Mouse (Mus musculus) cerebellum, postnatal 36 days (tissue): Measurements from ENCODE around the gene Mtln.

ENCODE experiments used
- DNase-seq, 2 experiments: peaks; one replicate each; pipeline ENCODE4 v3.0.0; 2021 to 2022; ENCODE audit warnings: mixed read lengths in 2 of 2

The Mtln gene

GRCm38 (mm10) chr2:127751849-127752610, 40.3 kb downstream of the Mtln start:
- DNase-seq = no peak

DNA sequence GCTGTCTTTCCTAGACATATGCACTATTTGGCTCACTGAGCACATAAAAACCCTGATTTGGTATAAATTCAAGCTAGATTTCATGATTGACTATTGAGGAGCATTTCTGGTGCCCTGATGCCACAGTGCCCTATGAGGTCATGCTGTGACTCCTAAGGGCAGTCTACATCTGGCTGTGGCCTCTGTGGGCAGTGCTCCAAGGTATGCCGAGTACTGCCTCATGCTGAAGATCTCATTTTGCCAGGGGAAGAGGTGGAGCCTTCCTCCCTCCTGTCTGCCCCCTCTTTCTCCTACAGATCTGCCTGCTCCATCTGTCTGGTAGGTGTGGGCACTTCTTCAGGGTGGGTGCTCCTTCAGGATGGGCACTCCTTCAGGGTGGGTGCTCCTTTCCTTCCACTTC, 42.9 kb downstream of the Mtln start:
- no peak for DNase-seq

DNA sequence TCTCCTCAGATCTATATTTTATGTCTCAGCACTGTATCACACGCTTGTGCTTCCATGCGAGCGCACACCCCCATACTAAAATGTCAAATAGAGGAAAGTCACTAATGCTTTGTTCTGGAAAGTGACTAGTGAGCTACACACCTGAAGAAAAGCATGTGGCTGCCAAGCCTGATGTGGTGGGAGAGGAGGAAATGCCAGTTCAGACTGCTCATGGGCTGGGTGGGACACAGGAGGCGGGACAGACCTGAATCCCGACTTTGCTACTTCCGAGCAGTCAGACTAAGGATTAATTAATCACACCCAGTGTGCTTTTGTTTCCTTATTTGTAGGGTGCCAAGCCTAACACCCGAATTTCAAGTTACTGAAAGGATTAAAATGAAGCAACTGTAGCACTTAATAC, 44.0 kb downstream of the Mtln start:
- DNase-seq = no peak

DNA sequence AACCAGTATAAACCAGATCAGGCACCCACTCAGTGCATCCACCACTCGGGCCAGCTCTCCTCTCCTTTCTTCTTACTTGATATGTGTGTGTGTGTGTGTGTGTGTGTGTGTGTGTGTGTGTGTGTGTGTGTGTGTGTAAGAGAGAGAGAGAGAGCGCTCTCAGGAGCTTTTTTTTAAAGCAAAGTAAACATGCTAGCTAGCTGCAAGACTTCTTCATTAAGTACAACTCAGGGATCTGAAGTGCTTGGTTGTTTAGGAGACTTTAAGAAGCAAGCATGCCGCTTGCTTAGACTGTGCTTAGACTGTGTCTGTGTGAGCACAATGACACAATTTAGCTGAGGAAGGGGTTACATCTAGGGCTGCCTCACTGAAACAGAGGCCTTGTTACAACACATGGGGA, 49.7 kb downstream of the Mtln start:
- DNase-seq = no peak
